Mouse (Mus musculus): ENCODE measurements around the gene Olfr1288. TPM values are rescaled to one million over a fixed set of nuclear protein-coding genes. Genes with fewer than 3 reads are reported as not detected.

Gene Olfr1288
- not detected in 2 replicates for polyA plus RNA-seq (2012; ENCODE audit: insufficient read depth, insufficient read length, missing spikeins)

- H3K27ac ChIP-seq (ENCODE audit: insufficient read depth, low read depth, low read length), result no peak within 1 kb of the TSS
- no peak within 1 kb of the TSS for H3K4me3 ChIP-seq (ENCODE audit: insufficient read depth, low read length)
- TF ChIP-seq POLR2A (IDR thresholded peaks at IDR 0.05; ENCODE audit: borderline replicate concordance, low read depth, low read length) (no peak), CTCF (IDR thresholded peaks at IDR 0.05; ENCODE audit: low read depth, low read length) (no peak)
- no peaks in the 10 kb centered on the region for H3K4me1 ChIP-seq (ENCODE audit: control insufficient read depth, insufficient read depth, low read length)
Measured at GRCm38 (mm10) chr2:111473801-111474200, at the start of gene Olfr1288. Gene Olfr1288 (plus strand): TSS chr2:111474101.

- Histone ChIP-seq H3K4me3 (ENCODE audit: insufficient read depth, low read length) (no peak within 1 kb of the TSS), H3K27ac (ENCODE audit: insufficient read depth, low read depth, low read length) (no peak within 1 kb of the TSS), H3K4me1 (ENCODE audit: control insufficient read depth, insufficient read depth, low read length) (no peaks in the 10 kb centered on the region)
- TF ChIP-seq POLR2A (IDR thresholded peaks at IDR 0.05; ENCODE audit: borderline replicate concordance, low read depth, low read length), result no peak
- TF ChIP-seq CTCF (IDR thresholded peaks at IDR 0.05; ENCODE audit: low read depth, low read length), result no peak
Measured at GRCm38 (mm10) chr2:111448842-111449241, 25.1 kb upstream of the Olfr1288 start, which contains the start of gene Olfr1287. Gene Olfr1287 (plus strand): TSS chr2:111449142.

- Histone ChIP-seq H3K27ac (ENCODE audit: insufficient read depth, low read depth, low read length) (no peak within 1 kb of the TSS), H3K4me3 (ENCODE audit: insufficient read depth, low read length) (no peak within 1 kb of the TSS)
- TF ChIP-seq POLR2A (IDR thresholded peaks at IDR 0.05; ENCODE audit: borderline replicate concordance, low read depth, low read length) (no peak), CTCF (IDR thresholded peaks at IDR 0.05; ENCODE audit: low read depth, low read length) (no peak)
Measured at GRCm38 (mm10) chr2:111480519-111480918, 6.6 kb downstream of the Olfr1288 start, which contains the start of gene Olfr1289. Gene Olfr1289 (plus strand): TSS chr2:111480819.

GRCm38 (mm10) chr2:111493729-111494128 lies 19.8 kb downstream of the Olfr1288 start, which contains the start of gene Olfr1290:
Gene Olfr1290 (minus strand): TSS chr2:111493829.
- H3K4me3 ChIP-seq (ENCODE audit: insufficient read depth, low read length), result no peak within 1 kb of the TSS
- TF ChIP-seq POLR2A (IDR thresholded peaks at IDR 0.05; ENCODE audit: borderline replicate concordance, low read depth, low read length) (no peak), CTCF (IDR thresholded peaks at IDR 0.05; ENCODE audit: low read depth, low read length) (no peak)

More at GRCm38 (mm10) chr2:111480519-111480918, 6.6 kb downstream of the Olfr1288 start, which contains the start of gene Olfr1289:
- H3K4me1 ChIP-seq (ENCODE audit: control insufficient read depth, insufficient read depth, low read length), result no peaks in the 10 kb centered on the region

DNA sequence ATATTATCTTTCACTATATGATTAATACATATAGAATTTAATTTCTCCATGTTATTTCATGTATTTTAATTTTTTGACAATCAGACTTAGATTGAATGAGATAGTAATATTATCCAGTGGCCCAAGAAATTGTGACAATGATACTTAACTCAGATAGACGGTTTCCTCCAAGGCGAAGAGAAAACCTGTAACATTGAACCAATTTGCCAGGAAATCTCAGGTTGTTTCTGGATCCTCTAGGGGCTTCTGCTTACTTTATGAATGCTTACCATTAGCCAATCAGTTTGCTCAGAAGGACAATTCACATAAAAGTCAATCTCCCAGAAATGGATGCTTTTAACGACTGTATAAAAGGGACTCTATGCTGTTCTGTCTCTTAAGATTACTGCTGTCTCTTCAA lies 23.0 kb downstream of the Olfr1288 start, which contains the start of gene Olfr1291-ps1:
Gene Olfr1291-ps1 (plus strand): TSS at position 301 of the 400 bp plus-strand sequence.
- TF ChIP-seq POLR2A (IDR thresholded peaks at IDR 0.05; ENCODE audit: borderline replicate concordance, low read depth, low read length) (no peak), CTCF (IDR thresholded peaks at IDR 0.05; ENCODE audit: low read depth, low read length) (no peak)

More at GRCm38 (mm10) chr2:111493729-111494128, 19.8 kb downstream of the Olfr1288 start, which contains the start of gene Olfr1290:
- Histone ChIP-seq H3K4me1 (ENCODE audit: control insufficient read depth, insufficient read depth, low read length) (no peaks in the 10 kb centered on the region), H3K27ac (ENCODE audit: insufficient read depth, low read depth, low read length) (no peak within 1 kb of the TSS)

GRCm38 (mm10) chr2:111517451-111517850 lies 43.5 kb downstream of the Olfr1288 start:
- H3K4me3 ChIP-seq (ENCODE audit: insufficient read depth, low read length), result no peak overlapping the region
- H3K27ac ChIP-seq (ENCODE audit: insufficient read depth, low read depth, low read length), result no peak overlapping the region
- TF ChIP-seq POLR2A (IDR thresholded peaks at IDR 0.05; ENCODE audit: borderline replicate concordance, low read depth, low read length) (no peak), CTCF (IDR thresholded peaks at IDR 0.05; ENCODE audit: low read depth, low read length) (no peak)
- no peaks in the 10 kb centered on the region for H3K4me1 ChIP-seq (ENCODE audit: control insufficient read depth, insufficient read depth, low read length)

More for the DNA sequence above, 23.0 kb downstream of the Olfr1288 start, which contains the start of gene Olfr1291-ps1:
- H3K4me1 ChIP-seq (ENCODE audit: control insufficient read depth, insufficient read depth, low read length), result no peaks in the 10 kb centered on the region
- no peak within 1 kb of the TSS for H3K4me3 ChIP-seq (ENCODE audit: insufficient read depth, low read length)
- H3K27ac ChIP-seq (ENCODE audit: insufficient read depth, low read depth, low read length), result no peak within 1 kb of the TSS

GRCm38 (mm10) chr2:111524903-111525302 lies 51.0 kb downstream of the Olfr1288 start, which contains the start of gene Olfr1293-ps:
Gene Olfr1293-ps (plus strand): TSS chr2:111525203.
- no peaks in the 10 kb centered on the region for H3K4me1 ChIP-seq (ENCODE audit: control insufficient read depth, insufficient read depth, low read length)
- no peak within 1 kb of the TSS for H3K27ac ChIP-seq (ENCODE audit: insufficient read depth, low read depth, low read length)
- TF ChIP-seq CTCF (IDR thresholded peaks at IDR 0.05; ENCODE audit: low read depth, low read length) (no peak), POLR2A (IDR thresholded peaks at IDR 0.05; ENCODE audit: borderline replicate concordance, low read depth, low read length) (no peak)
- H3K4me3 ChIP-seq (ENCODE audit: insufficient read depth, low read length), result no peak within 1 kb of the TSS

Other genes starting within 250 kb of the Olfr1288 start
- gene 4930430A15Rik, start 244.5 kb upstream of the Olfr1288 start, polyA plus RNA-seq (2012; ENCODE audit: insufficient read depth, insufficient read length, missing spikeins), result not detected in 2 replicates
- not detected in 2 replicates for gene Olfr1275, start 238.8 kb upstream of the Olfr1288 start, polyA plus RNA-seq (2012; ENCODE audit: insufficient read depth, insufficient read length, missing spikeins)
- gene Olfr1276, start 219.6 kb upstream of the Olfr1288 start, polyA plus RNA-seq (2012; ENCODE audit: insufficient read depth, insufficient read length, missing spikeins), result not detected in 2 replicates
- 0.13 TPM in 1 of 2 replicates, not detected in the other for gene Olfr1277, start 200.0 kb upstream of the Olfr1288 start, polyA plus RNA-seq (2012; ENCODE audit: insufficient read depth, insufficient read length, missing spikeins)
- gene Olfr1278, start 184.0 kb upstream of the Olfr1288 start, polyA plus RNA-seq (2012; ENCODE audit: insufficient read depth, insufficient read length, missing spikeins), result not detected in 2 replicates
- gene Olfr1279, start 173.5 kb upstream of the Olfr1288 start, polyA plus RNA-seq (2012; ENCODE audit: insufficient read depth, insufficient read length, missing spikeins), result not detected in 2 replicates
- not detected in 2 replicates for gene Olfr1280, start 160.1 kb upstream of the Olfr1288 start, polyA plus RNA-seq (2012; ENCODE audit: insufficient read depth, insufficient read length, missing spikeins)
- 0.16 TPM in 1 of 2 replicates, not detected in the other for gene Olfr1281, start 147.6 kb upstream of the Olfr1288 start, polyA plus RNA-seq (2012; ENCODE audit: insufficient read depth, insufficient read length, missing spikeins)
- gene Olfr1282, start 138.0 kb upstream of the Olfr1288 start, polyA plus RNA-seq (2012; ENCODE audit: insufficient read depth, insufficient read length, missing spikeins), result not detected in 2 replicates
- gene Olfr1283, start 107.3 kb upstream of the Olfr1288 start, polyA plus RNA-seq (2012; ENCODE audit: insufficient read depth, insufficient read length, missing spikeins), result not detected in 2 replicates
- gene Olfr1284, start 98.6 kb upstream of the Olfr1288 start, polyA plus RNA-seq (2012; ENCODE audit: insufficient read depth, insufficient read length, missing spikeins), result not detected in 2 replicates
- gene Olfr1286, start 51.0 kb upstream of the Olfr1288 start, polyA plus RNA-seq (2012; ENCODE audit: insufficient read depth, insufficient read length, missing spikeins), result not detected in 2 replicates
- not detected in 2 replicates for gene Olfr1287, start 25.0 kb upstream of the Olfr1288 start, polyA plus RNA-seq (2012; ENCODE audit: insufficient read depth, insufficient read length, missing spikeins)
- not detected in 2 replicates for gene Olfr1289, start 6.7 kb downstream of the Olfr1288 start, polyA plus RNA-seq (2012; ENCODE audit: insufficient read depth, insufficient read length, missing spikeins)
- not detected in 2 replicates for gene Olfr1290, start 19.7 kb downstream of the Olfr1288 start, polyA plus RNA-seq (2012; ENCODE audit: insufficient read depth, insufficient read length, missing spikeins)
- gene Olfr1291-ps1, start 23.1 kb downstream of the Olfr1288 start, polyA plus RNA-seq (2012; ENCODE audit: insufficient read depth, insufficient read length, missing spikeins), result not detected in 2 replicates
- not detected in 2 replicates for gene Olfr1293-ps, start 51.1 kb downstream of the Olfr1288 start, polyA plus RNA-seq (2012; ENCODE audit: insufficient read depth, insufficient read length, missing spikeins)
- not detected in 2 replicates for gene Olfr1294, start 66.2 kb downstream of the Olfr1288 start, polyA plus RNA-seq (2012; ENCODE audit: insufficient read depth, insufficient read length, missing spikeins)
- gene Olfr1295, start 95.6 kb downstream of the Olfr1288 start, polyA plus RNA-seq (2012; ENCODE audit: insufficient read depth, insufficient read length, missing spikeins), result not detected in 2 replicates
- gene Olfr1297, start 152.4 kb downstream of the Olfr1288 start, polyA plus RNA-seq (2012; ENCODE audit: insufficient read depth, insufficient read length, missing spikeins), result 0.33 TPM in 1 of 2 replicates, not detected in the other
- not detected in 2 replicates for gene Olfr1298, start 175.1 kb downstream of the Olfr1288 start, polyA plus RNA-seq (2012; ENCODE audit: insufficient read depth, insufficient read length, missing spikeins)
- not detected in 2 replicates for gene Olfr1299, start 187.3 kb downstream of the Olfr1288 start, polyA plus RNA-seq (2012; ENCODE audit: insufficient read depth, insufficient read length, missing spikeins)

All from bone marrow macrophage, adult 2 months (primary cell).